13 mouse cellular contexts compared by ENCODE assay signal in genomic region chr8:120687786-120688185, GRCm38 (mm10). TPM values are rescaled to one million over a fixed set of nuclear protein-coding genes. Genes with fewer than 3 reads are reported as not detected.
DNase-seq lines count a peak whose midpoint lies in the region; ATAC-seq lines count a peak whose summit lies in the region.
"Had no signal": no experiment of that assay in that cellular context is flagged by ENCODE, and none has a peak within 500 bp of the region (broad histone marks: within the 10 kb centered on the region; RNA-seq: fewer than 3 reads in every experiment).

No protein-coding gene starts in this region.

- ATAC-seq in cerebellum, adult (ENCODE audit: insufficient number of reproducible peaks, low FRiP score, low TSS enrichment), result no peak
- ATAC-seq in megakaryocyte, adult 5-6 weeks (ENCODE audit: poor library complexity, severe bottlenecking), result no peak
- ATAC-seq: forebrain, postnatal 0 days had no signal

- peak; percentile 53 for DNase-seq in gastrocnemius, postnatal 14 days
- DNase-seq in gastrocnemius, postnatal 10 days, result no peak
- peak; percentile 65 for DNase-seq in lung, postnatal 10 days
- no peak for DNase-seq in lung, postnatal 25 days (ENCODE audit: low spot score)
- DNase-seq in heart, postnatal 10 days, result peak; percentile 67 to 68
- DNase-seq in kidney, postnatal 14 days, result peak; percentile 78
- DNase-seq: adrenal gland, adult 8-10 months; cerebellum, adult 2 months; forebrain, postnatal 0 days; right cerebral cortex, postnatal 25 days had no signal

- intact Hi-C loops in gastrocnemius, postnatal 14 days (cut with DNase I; ENCODE audit: low total_unique reads), result no loop called here
- intact Hi-C loops in heart, postnatal 10 days (cut with DNase I), result no loop called here

RNA-seq across cellular contexts. Expression of gene Emc8, which starts 19.4 kb away (rescaled TPM):
- total RNA-seq in gastrocnemius, postnatal 14 days (2021), result 10 to 100 TPM; 25.6 to 34.3 TPM
- total RNA-seq in gastrocnemius, postnatal 10 days (2021), result 10 to 100 TPM; 42.7 to 47.2 TPM
- total RNA-seq in heart, postnatal 10 days (2021), result 10 to 100 TPM; 65.9 to 68.6 TPM
- 46.7 and 48.7 TPM in 2 replicates for total RNA-seq in megakaryocyte, adult 5-6 weeks (2015)
- 41.6 and 51.3 TPM in 2 replicates for total RNA-seq in megakaryocyte, adult 5-6 weeks (2017)

RNA-seq across cellular contexts. Expression of gene Cox4i1, which starts 19.8 kb away (rescaled TPM):
- total RNA-seq in gastrocnemius, postnatal 14 days (2021), result 1,000 to 10,000 TPM; 1,541 to 1,794 TPM
- total RNA-seq in gastrocnemius, postnatal 10 days (2021), result 1,000 to 10,000 TPM; 1,346 to 1,605 TPM
- 1,000 to 10,000 TPM; 3,943 to 4,033 TPM for total RNA-seq in heart, postnatal 10 days (2021)
- 776 and 796 TPM in 2 replicates for total RNA-seq in megakaryocyte, adult 5-6 weeks (2015)
- 479 and 480 TPM in 2 replicates for total RNA-seq in megakaryocyte, adult 5-6 weeks (2017)

RNA-seq across cellular contexts. Expression of gene Gm27021, which starts 19.9 kb away (rescaled TPM):
- not detected for total RNA-seq in gastrocnemius, postnatal 14 days (2021)
- not detected for total RNA-seq in gastrocnemius, postnatal 10 days (2021)
- under 1 TPM in 1 of 2 experiments, not detected in 1; 0.48 TPM for total RNA-seq in heart, postnatal 10 days (2021)
- total RNA-seq in megakaryocyte, adult 5-6 weeks (2015), result not detected in 2 replicates
- total RNA-seq in megakaryocyte, adult 5-6 weeks (2017), result 0.29 TPM in 1 of 2 replicates, not detected in the other
- total RNA-seq: common myeloid progenitor, adult 5-6 weeks had no signal

RNA-seq across cellular contexts. Expression of gene 1190005I06Rik, which starts 40.4 kb away (rescaled TPM):
- under 1 TPM; 0.59 to 0.84 TPM for total RNA-seq in gastrocnemius, postnatal 14 days (2021)
- total RNA-seq in gastrocnemius, postnatal 10 days (2021), result 1 to 10 TPM in 1 of 2 experiments, under 1 TPM in 1; 0.65 to 1.3 TPM
- 1 to 10 TPM; 5.1 to 10.0 TPM for total RNA-seq in heart, postnatal 10 days (2021)
- total RNA-seq in megakaryocyte, adult 5-6 weeks (2015), result 0.18 TPM in 1 of 2 replicates, not detected in the other
- total RNA-seq in megakaryocyte, adult 5-6 weeks (2017), result not detected in 2 replicates

RNA-seq across cellular contexts. Expression of gene Irf8, which starts 48.4 kb away (rescaled TPM):
- 1 to 10 TPM; 2.4 to 3.0 TPM for total RNA-seq in gastrocnemius, postnatal 14 days (2021)
- total RNA-seq in gastrocnemius, postnatal 10 days (2021), result 1 to 10 TPM; 2.0 to 2.6 TPM
- total RNA-seq in heart, postnatal 10 days (2021), result 1 to 10 TPM; 6.0 to 7.7 TPM
- total RNA-seq in megakaryocyte, adult 5-6 weeks (2015), result 167 and 175 TPM in 2 replicates
- total RNA-seq in megakaryocyte, adult 5-6 weeks (2017), result 282 and 289 TPM in 2 replicates

Comparison
In these comparisons a context has a peak if more than half of its experiments do, and no peak if none do; other contexts are left out.
1. DNase-seq: peak in gastrocnemius, postnatal 14 days (single experiment), lung, postnatal 10 days (single experiment), heart, postnatal 10 days (2 of 2) and kidney, postnatal 14 days (single experiment); none in gastrocnemius, postnatal 10 days (single experiment) and lung, postnatal 25 days (single experiment).